Mouse (Mus musculus) ES-E14 (cell line): ENCODE data around the gene Slc39a9.

Source experiments
- CHD2 ChIP-seq: IDR thresholded peaks from 2 replicates; pipeline ENCODE4 v1.6.1; 2014; ENCODE audit warnings: mild to moderate bottlenecking, low read depth, low read length, inconsistent platforms
- HCFC1 ChIP-seq: IDR thresholded peaks from 2 replicates; pipeline ENCODE4 v1.6.1; 2012; ENCODE audit warnings: low read length, inconsistent platforms, borderline replicate concordance; ENCODE audit not compliant: insufficient read depth
- ZC3H11A ChIP-seq: IDR thresholded peaks from 2 replicates; pipeline ENCODE4 v1.6.1; 2012; ENCODE audit warnings: low read depth, mild to moderate bottlenecking, inconsistent platforms, low read length, borderline replicate concordance
- ZNF384 ChIP-seq: IDR thresholded peaks from 2 replicates; pipeline ENCODE4 v1.6.1; 2012; ENCODE audit warnings: low read depth, low read length, inconsistent platforms

DNA sequence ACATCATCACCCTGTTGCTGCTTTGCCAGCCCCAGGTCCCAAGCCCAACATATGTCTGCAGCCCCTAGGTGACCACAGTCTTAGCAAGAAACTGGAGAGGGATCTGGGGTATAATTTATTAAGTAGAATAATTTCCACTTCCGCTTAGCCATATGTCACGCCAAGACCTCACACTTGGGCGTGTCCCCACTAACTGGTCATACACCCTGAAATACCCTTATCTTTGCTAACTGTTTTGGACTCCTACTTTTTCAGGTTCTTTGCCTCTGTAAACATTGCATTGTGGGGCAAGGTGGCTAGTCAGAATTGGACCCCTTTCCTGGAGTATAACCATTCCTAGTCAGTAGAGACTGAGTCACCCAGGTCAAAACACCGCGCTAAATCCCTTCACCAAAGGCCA lies 41.3 kb upstream of the Slc39a9 start:
- no peak for TF ChIP-seq CHD2
- no peak for TF ChIP-seq HCFC1
- no peak for TF ChIP-seq ZNF384
- TF ChIP-seq ZC3H11A = no peak
